Mouse (Mus musculus) limb, embryonic 14.5 days (tissue): ENCODE measurements around the gene S100a1. TPM values are rescaled to one million over a fixed set of nuclear protein-coding genes. Genes with fewer than 3 reads are reported as not detected.

Experiments
- ATAC-seq: fragments of 200-750 bp; cut with Nextera tagmentation; 2 replicates; pipeline ENCODE4 v1.8.0; 2017; ENCODE audit warnings: low read depth, moderate number of reproducible peaks, moderate TSS enrichment; ENCODE audit not compliant: low FRiP score
- DNase-seq: peaks from one replicate; pipeline ENCODE4 v3.0.0-alpha.2; 2015; ENCODE audit warnings: low spot score
- H3K27ac ChIP-seq: fragments of 300-500 bp; sonication (generic); replicated peaks from 2 replicates; pipeline ENCODE4 v1.5.1; 2014; ENCODE audit warnings: low read depth, mild to moderate bottlenecking, low read length, moderate library complexity, mixed read lengths
- H3K27me3 ChIP-seq: fragments of 300-500 bp; sonication (generic); 2 replicates; pipeline ENCODE4 v1.6.1; 2014; ENCODE audit warnings: low read length, mixed read lengths; ENCODE audit not compliant: control insufficient read depth, insufficient read depth
- H3K36me3 ChIP-seq: fragments of 300-500 bp; sonication (generic); 2 replicates; pipeline ENCODE4 v1.6.1; 2014; ENCODE audit warnings: mild to moderate bottlenecking, low read length, moderate library complexity, mixed read lengths; ENCODE audit not compliant: control insufficient read depth, insufficient read depth
- H3K4me1 ChIP-seq: fragments of 300-500 bp; sonication (generic); 2 replicates; pipeline ENCODE4 v1.6.1; 2014; ENCODE audit warnings: antibody characterized with exemption, low read length, mixed read lengths; ENCODE audit not compliant: control insufficient read depth, insufficient read depth
- H3K4me2 ChIP-seq: fragments of 300-500 bp; sonication (generic); replicated peaks from 2 replicates; pipeline ENCODE4 v1.6.1; 2014; ENCODE audit warnings: low read depth, mild to moderate bottlenecking, low read length, moderate library complexity; ENCODE audit not compliant: severe bottlenecking
- H3K4me3 ChIP-seq: fragments of 300-500 bp; sonication (generic); replicated peaks from 2 replicates; pipeline ENCODE4 v1.5.1; 2014; ENCODE audit warnings: low read length
- H3K9ac ChIP-seq: fragments of 300-500 bp; sonication (generic); 2 replicates; pipeline ENCODE4 v1.6.1; 2014; ENCODE audit warnings: mild to moderate bottlenecking, low read depth, low read length, moderate library complexity; ENCODE audit not compliant: severe bottlenecking
- H3K9me3 ChIP-seq: fragments of 300-500 bp; sonication (generic); 2 replicates; pipeline ENCODE4 v1.6.1; 2016; ENCODE audit warnings: low read length; ENCODE audit not compliant: control insufficient read depth
- POLR2A ChIP-seq: fragments of 200-500 bp; IDR thresholded peaks from 2 replicates; pipeline ENCODE4 v1.8.0; 2012; ENCODE audit warnings: inconsistent platforms, mild to moderate bottlenecking, moderate library complexity, borderline replicate concordance; ENCODE audit not compliant: insufficient read depth, insufficient read length; ENCODE audit errors: extremely low read depth
- WGBS: fragments of 180-500 bp; shearing (Covaris S2); extraction: QIAGEN DNeasy Blood & Tissue Kit; methylation state at CpG from one replicate; pipeline ENCODE4 v1.1.7; 2014; 5-methylcytosine and 5-hydroxymethylcytosine counted together
- polyA plus RNA-seq, 2 experiments: library from polyadenylated mRNA; depleted of rRNA in 1 of 2; stranded (reverse) in 1 of 2; unstranded in 1 of 2; fragments of >200 nt; fragmentation: Nextera tagmentation in 1 of 2; extraction: Ambion mirVana in 1 of 2; gene quantifications; 2 replicates each; pipeline versions ENCODE4 v1.2.1 to v1.2.3; 2012 to 2014

Gene S100a1
- polyA plus RNA-seq, 2 experiments: 32.5 to 33.6 TPM

- DNase-seq (no peak), ATAC-seq (peak; percentile 24)
- Histone ChIP-seq H3K9me3 (no peaks in the 10 kb centered on the region), H3K4me2 (peak overlapping the region; percentile 41; the same call in 1 of the 2 replicates), H3K36me3 (peaks cover 26% of the 10 kb centered on the region), H3K4me3 (peak overlapping the region; percentile 35), H3K27me3 (no peaks in the 10 kb centered on the region), H3K27ac (no peak overlapping the region), H3K4me1 (peaks cover 5% of the 10 kb centered on the region), H3K9ac (no peak overlapping the region)
- WGBS: 37% methylated on average over 15 of the region's 16 CpGs
- TF ChIP-seq POLR2A: no peak
These were observed 38.9 kb downstream of the S100a1 start for GRCm38 (mm10) chr3:90475151-90475830.

GRCm38 (mm10) chr3:90472213-90472612 is 42.0 kb downstream of the S100a1 start:
- no peaks in the 10 kb centered on the region; the same call in 1 of the 2 replicates for H3K36me3 ChIP-seq
- H3K9me3 ChIP-seq: no peaks in the 10 kb centered on the region
- WGBS: 38% methylated on average over 3 of the region's 3 CpGs
- peaks cover 3% of the 10 kb centered on the region for H3K4me1 ChIP-seq
- no peak for TF ChIP-seq POLR2A
- no peak overlapping the region for H3K4me3 ChIP-seq
- H3K27me3 ChIP-seq: no peaks in the 10 kb centered on the region
- H3K9ac ChIP-seq: no peak overlapping the region
- ATAC-seq (no peak), DNase-seq (no peak)
- no peak overlapping the region for H3K4me2 ChIP-seq
- H3K27ac ChIP-seq: no peak overlapping the region

- no peak for DNase-seq
- Histone ChIP-seq H3K27me3 (peaks cover 37% of the 10 kb centered on the region), H3K4me3 (no peak overlapping the region), H3K4me1 (0 out of 2 replicates have a peak, but pooled peaks cover 2% of the 10 kb centered on the region), H3K9me3 (no peaks in the 10 kb centered on the region), H3K4me2 (no peak overlapping the region), H3K27ac (no peak overlapping the region), H3K9ac (no peak overlapping the region), H3K36me3 (no peaks in the 10 kb centered on the region)
- ATAC-seq: no peak
- no peak for TF ChIP-seq POLR2A
- 86% methylated on average over 10 of the region's 10 CpGs for WGBS
These were observed 46.4 kb downstream of the S100a1 start for GRCm38 (mm10) chr3:90467618-90468300.

- H3K4me1 ChIP-seq: 0 out of 2 replicates have a peak, but pooled peaks cover 2% of the 10 kb centered on the region
- WGBS: under 1% methylated on average over 15 of the region's 15 CpGs
- H3K9me3 ChIP-seq: no peaks in the 10 kb centered on the region
- peak overlapping the region; percentile 79 for H3K4me2 ChIP-seq
- peaks cover 41% of the 10 kb centered on the region for H3K27me3 ChIP-seq
- H3K9ac ChIP-seq: peak overlapping the region; percentile 17; the same call in 1 of the 2 replicates
- no peak for TF ChIP-seq POLR2A
- peak; percentile 39; the same call in 1 of the 2 replicates for ATAC-seq
- H3K27ac ChIP-seq: no peak overlapping the region
- H3K36me3 ChIP-seq: no peaks in the 10 kb centered on the region
- peak; percentile 78 for DNase-seq
- peak overlapping the region; percentile 40 for H3K4me3 ChIP-seq
These were observed 47.9 kb downstream of the S100a1 start for GRCm38 (mm10) chr3:90466311-90466766.

- H3K36me3 ChIP-seq: no peaks in the 10 kb centered on the region
- peak; percentile 25; the same call in 1 of the 2 replicates for ATAC-seq
- DNase-seq: peak; percentile 18
- peak within 1 kb of the TSS; percentile 40 for H3K4me3 ChIP-seq
- TF ChIP-seq POLR2A: no peak
- H3K4me1 ChIP-seq: 0 out of 2 replicates have a peak, but pooled peaks cover 2% of the 10 kb centered on the region
- H3K27me3 ChIP-seq: peaks cover 41% of the 10 kb centered on the region
- H3K9ac ChIP-seq: peak within 1 kb of the TSS; percentile 17
- H3K27ac ChIP-seq: no peak within 1 kb of the TSS
- H3K4me2 ChIP-seq: peak within 1 kb of the TSS; percentile 79
- WGBS: 0% methylated on average over 28 of the region's 49 CpGs
- H3K9me3 ChIP-seq: no peaks in the 10 kb centered on the region
These were observed 48.4 kb downstream of the S100a1 start, which contains the start of gene Npr1 for GRCm38 (mm10) chr3:90465686-90466310. Gene Npr1, minus strand, starts transcription at chr3:90465866.
